Mouse (Mus musculus): ENCODE data around the gene Rnd3.

DNA sequence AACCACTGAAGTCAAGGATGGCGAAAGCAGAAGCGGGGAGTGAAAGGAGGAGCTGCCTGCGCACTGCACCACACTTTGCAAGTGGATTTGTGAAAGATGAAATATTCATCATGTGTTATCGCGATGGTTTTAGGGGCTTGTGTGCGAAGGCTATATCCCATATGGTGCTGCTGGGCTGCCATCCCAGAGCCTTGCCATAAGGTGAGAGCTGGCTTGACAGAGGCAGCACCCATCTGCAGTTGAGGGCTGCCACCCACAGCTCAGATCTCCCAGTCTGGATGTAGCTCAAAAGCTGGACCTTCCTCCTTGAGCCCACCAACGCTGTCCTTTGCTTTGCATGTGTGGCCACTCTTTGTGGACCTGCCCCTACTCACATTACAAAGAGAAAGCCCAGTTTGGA lies 58.2 kb downstream of the Rnd3 start:
- TF ChIP-seq GATA1 (IDR thresholded peaks at IDR 0.05; ENCODE audit: borderline replicate concordance, low read length) (no peak), CTCF (IDR thresholded peaks at IDR 0.05; ENCODE audit: low read depth, low read length) (no peak), TAL1 (conservative IDR thresholded peaks at IDR 0.05; ENCODE audit: low read depth, low read length) (no peak)
